18 mouse cellular contexts compared by ENCODE assay signal in genomic region chr14:59492376-59492775, GRCm38 (mm10). TPM values are rescaled to one million over a fixed set of nuclear protein-coding genes. Genes with fewer than 3 reads are reported as not detected.
DNase-seq lines count a peak whose midpoint lies in the region; ATAC-seq and TF ChIP-seq lines count a peak whose summit lies in the region.
"Had no signal": no experiment of that assay in that cellular context is flagged by ENCODE, and none has a peak within 500 bp of the region (broad histone marks: within the 10 kb centered on the region; RNA-seq: fewer than 3 reads in every experiment).

No protein-coding gene starts in this region.

- ATAC-seq in kidney, embryonic 14.5 days (ENCODE audit: low FRiP score, low TSS enrichment), result no peak
- ATAC-seq: forebrain, embryonic 13.5 days; forebrain, embryonic 15.5 days; forebrain, postnatal 0 days had no signal

- no peak overlapping the region for H3K4me2 ChIP-seq in kidney, embryonic 14.5 days (replicated peaks; ENCODE audit: low read depth, low read length)
- H3K4me2 ChIP-seq: embryonic facial prominence, embryonic 12.5 days; forebrain, embryonic 13.5 days; forebrain, embryonic 15.5 days had no signal

- peak; percentile 18 for DNase-seq in heart, adult 8-10 months (ENCODE audit: low spot score)
- DNase-seq in heart, postnatal 4 days, result no peak
- DNase-seq in testis, postnatal 14 days (ENCODE audit: low spot score), result no peak
- DNase-seq: adrenal gland, adult 8-10 months; adrenal gland, postnatal 14 days; adrenal gland, postnatal 36 days; cerebellum, adult 11-12 months; cerebellum, adult 2 months; cerebellum, adult 9-10 months; cerebellum, postnatal 10 days; cerebellum, postnatal 25 days; forebrain, postnatal 0 days had no signal

- 63% methylated on average over 4 of the region's 4 CpGs for WGBS in kidney, embryonic 14.5 days

- no peak for TF ChIP-seq POLR2A in testis, adult 2 months (IDR thresholded peaks at IDR 0.05; ENCODE audit: control insufficient read depth, low read depth, low read length)

- H3K4me3 ChIP-seq in testis, adult 2 months (ENCODE audit: control insufficient read depth, low read depth, low read length), result peak overlapping the region; percentile 42; the same call in 1 of the 2 replicates
- no peak overlapping the region for H3K4me3 ChIP-seq in kidney, embryonic 14.5 days (ENCODE audit: low read length)
- H3K4me3 ChIP-seq: embryonic facial prominence, embryonic 10.5 days; embryonic facial prominence, embryonic 12.5 days; forebrain, embryonic 13.5 days; forebrain, embryonic 15.5 days had no signal

- no peaks in the 10 kb centered on the region for H3K4me1 ChIP-seq in testis, adult 2 months (ENCODE audit: control insufficient read depth, insufficient read depth, low read length)
- no peaks in the 10 kb centered on the region for H3K4me1 ChIP-seq in kidney, embryonic 14.5 days (ENCODE audit: control insufficient read depth, insufficient read depth, low read length)
- H3K4me1 ChIP-seq: embryonic facial prominence, embryonic 10.5 days; embryonic facial prominence, embryonic 12.5 days; forebrain, embryonic 13.5 days; forebrain, embryonic 15.5 days had no signal

- no peak for TF ChIP-seq CTCF in testis, adult 2 months (IDR thresholded peaks at IDR 0.05; ENCODE audit: control insufficient read depth, insufficient read depth, insufficient replicate concordance, low read depth, low read length)

- no peaks in the 10 kb centered on the region for H3K27me3 ChIP-seq in testis, adult 2 months (ENCODE audit: control insufficient read depth, insufficient read depth, low read length)
- no peaks in the 10 kb centered on the region for H3K27me3 ChIP-seq in kidney, embryonic 14.5 days (ENCODE audit: control insufficient read depth, insufficient read depth, low read length)
- H3K27me3 ChIP-seq: embryonic facial prominence, embryonic 12.5 days; forebrain, embryonic 13.5 days; forebrain, embryonic 15.5 days had no signal

- H3K9me3 ChIP-seq in kidney, embryonic 14.5 days (ENCODE audit: control insufficient read depth, low read length), result no peaks in the 10 kb centered on the region
- H3K9me3 ChIP-seq: embryonic facial prominence, embryonic 10.5 days; embryonic facial prominence, embryonic 12.5 days; forebrain, embryonic 13.5 days; forebrain, embryonic 15.5 days had no signal

- H3K36me3 ChIP-seq in testis, adult 2 months (ENCODE audit: control insufficient read depth, insufficient read depth, low read length), result no peaks in the 10 kb centered on the region
- no peaks in the 10 kb centered on the region for H3K36me3 ChIP-seq in kidney, embryonic 14.5 days (ENCODE audit: control insufficient read depth, insufficient read depth, low read length)
- H3K36me3 ChIP-seq: embryonic facial prominence, embryonic 10.5 days; embryonic facial prominence, embryonic 12.5 days; forebrain, embryonic 15.5 days had no signal

- no peak overlapping the region for H3K9ac ChIP-seq in kidney, embryonic 14.5 days (ENCODE audit: low read depth, low read length)
- H3K9ac ChIP-seq: embryonic facial prominence, embryonic 12.5 days; forebrain, embryonic 13.5 days; forebrain, embryonic 15.5 days; forebrain, postnatal 0 days had no signal

- no peak overlapping the region for H3K27ac ChIP-seq in testis, adult 2 months (ENCODE audit: control insufficient read depth, insufficient read depth, low read depth, low read length)
- no peak overlapping the region for H3K27ac ChIP-seq in kidney, embryonic 14.5 days (ENCODE audit: low read depth, low read length)
- H3K27ac ChIP-seq: embryonic facial prominence, embryonic 10.5 days; embryonic facial prominence, embryonic 12.5 days; forebrain, embryonic 13.5 days; forebrain, embryonic 15.5 days had no signal

RNA-seq across cellular contexts. Expression of gene Cab39l, which starts 51.6 kb away (rescaled TPM):
- 10 to 100 TPM; 21.4 to 29.6 (median 24.4) TPM for total RNA-seq in heart, adult 8-10 months (2022)
- total RNA-seq in heart, postnatal 4 days (2021), result 10 to 100 TPM; 19.3 to 22.5 TPM
- polyA plus RNA-seq in testis, adult 2 months (2012; rRNA removed), result 26.6 and 34.7 TPM in 2 replicates
- polyA plus RNA-seq in kidney, embryonic 14.5 days (2014; fragmentation: Nextera tagmentation; extraction: Ambion mirVana), result 35.4 and 42.6 TPM in 2 replicates

RNA-seq across cellular contexts. Expression of gene Setdb2, which starts 51.7 kb away (rescaled TPM):
- total RNA-seq in heart, adult 8-10 months (2022), result 10 to 100 TPM in 1 of 4 experiments, 1 to 10 TPM in 3; 6.7 to 10.8 (median 7.6) TPM
- total RNA-seq in heart, postnatal 4 days (2021), result 10 to 100 TPM; 11.7 to 12.8 TPM
- polyA plus RNA-seq in testis, adult 2 months (2012; rRNA removed), result 4.5 and 5.6 TPM in 2 replicates
- polyA plus RNA-seq in kidney, embryonic 14.5 days (2014; fragmentation: Nextera tagmentation; extraction: Ambion mirVana), result 7.7 and 13.5 TPM in 2 replicates
